Mouse (Mus musculus) thymus, adult 2 months (tissue): ENCODE results near the gene H13.

Source experiments
- CTCF ChIP-seq: fragments of 200-500 bp; IDR thresholded peaks from 2 replicates; pipeline ENCODE4 v1.5.1; 2012; ENCODE audit warnings: mild to moderate bottlenecking, control low read depth, low read length, moderate library complexity, borderline replicate concordance; ENCODE audit not compliant: control insufficient read depth, poor library complexity, insufficient read depth; ENCODE audit errors: extremely low read depth
- POLR2A ChIP-seq: fragments of 200-500 bp; IDR thresholded peaks from 2 replicates; pipeline ENCODE4 v1.6.1; 2012; ENCODE audit warnings: mild to moderate bottlenecking, low read length, control low read depth, moderate library complexity; ENCODE audit not compliant: control insufficient read depth, poor library complexity, insufficient read depth; ENCODE audit errors: extremely low read depth

GRCm38 (mm10) chr2:152742435-152742834 is 73.2 kb downstream of the H13 start:
- TF ChIP-seq POLR2A: no peak
- peak; percentile 72 for TF ChIP-seq CTCF
